Mouse (Mus musculus) hematopoietic multipotent progenitor cell, adult 10-12 weeks (in vitro differentiated cells): Measurements from ENCODE around the gene Gm14124. TPM values are rescaled to one million over a fixed set of nuclear protein-coding genes. Genes with fewer than 3 reads are reported as not detected.

ENCODE experiments used
- polyA plus RNA-seq: library from polyadenylated mRNA; stranded (reverse); fragments of >175 nt; gene quantifications from 2 replicates; pipeline ENCODE4 v1.2.3, GENCODE M21; 2012; ENCODE audit warnings: low replicate concordance

Gene Gm14124
- not detected in 2 replicates for polyA plus RNA-seq

DNA sequence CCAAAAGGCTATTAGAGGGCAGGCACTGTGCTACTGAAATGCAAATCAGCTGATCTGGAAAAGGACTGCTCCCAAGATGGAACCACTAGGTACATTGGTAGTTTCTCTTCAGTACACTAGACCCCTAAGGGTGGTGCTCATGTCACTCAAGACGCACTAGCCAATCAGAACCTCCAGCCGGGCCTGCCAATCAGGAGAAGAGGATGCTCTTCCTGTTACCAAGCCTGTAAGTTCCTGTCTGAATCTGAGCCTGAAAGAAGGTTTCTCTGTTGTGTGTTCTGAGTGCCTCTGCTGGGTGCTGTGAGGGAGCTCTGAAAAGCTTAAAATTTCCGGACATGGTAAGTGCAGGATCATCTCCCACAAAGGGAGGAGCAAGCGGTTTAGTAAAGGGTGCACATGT lies at the start of gene Gm14124:
Gene Gm14124 (plus strand): TSS at position 227 of the 400 bp plus-strand sequence.

DNA sequence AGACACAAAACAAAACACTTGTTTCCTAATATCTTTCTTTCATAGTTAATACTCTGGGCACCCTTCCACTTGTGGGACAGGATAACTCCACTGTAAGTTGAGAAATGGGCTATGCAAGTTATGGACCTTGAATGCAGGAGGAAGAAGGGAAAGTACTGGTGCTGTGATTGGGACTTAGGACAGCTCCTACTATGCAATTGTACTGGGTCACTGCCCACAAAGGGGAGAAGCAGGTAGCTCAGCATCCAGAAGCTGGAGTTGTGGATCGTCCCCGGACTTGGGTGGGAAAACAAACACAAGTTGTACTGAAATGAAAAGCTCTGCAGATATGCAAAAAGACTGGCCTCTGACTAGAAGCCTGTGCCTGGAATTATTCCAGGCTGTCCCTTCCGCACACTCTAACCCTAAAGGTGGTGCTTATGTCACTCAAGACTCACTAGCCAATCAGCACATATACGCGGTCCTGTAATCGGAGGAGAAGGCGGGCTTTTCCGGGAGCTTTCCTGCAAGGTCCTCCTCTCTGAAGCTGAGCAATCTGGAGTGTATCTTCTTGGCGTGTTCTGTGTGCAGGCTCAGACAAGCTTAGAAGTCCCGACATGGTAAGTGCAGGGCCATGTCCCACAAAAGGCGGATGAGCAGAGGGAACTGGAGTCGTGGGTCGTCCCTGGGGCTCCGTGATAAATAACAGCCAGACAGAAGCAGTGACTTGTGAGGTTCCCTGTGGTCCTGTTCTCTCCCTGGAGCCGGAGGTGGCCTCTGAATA lies 39.5 kb upstream of the Gm14124 start, which contains the start of gene Zfp937:
Gene Zfp937 (plus strand): TSS at position 474 of the 763 bp plus-strand sequence.

DNA sequence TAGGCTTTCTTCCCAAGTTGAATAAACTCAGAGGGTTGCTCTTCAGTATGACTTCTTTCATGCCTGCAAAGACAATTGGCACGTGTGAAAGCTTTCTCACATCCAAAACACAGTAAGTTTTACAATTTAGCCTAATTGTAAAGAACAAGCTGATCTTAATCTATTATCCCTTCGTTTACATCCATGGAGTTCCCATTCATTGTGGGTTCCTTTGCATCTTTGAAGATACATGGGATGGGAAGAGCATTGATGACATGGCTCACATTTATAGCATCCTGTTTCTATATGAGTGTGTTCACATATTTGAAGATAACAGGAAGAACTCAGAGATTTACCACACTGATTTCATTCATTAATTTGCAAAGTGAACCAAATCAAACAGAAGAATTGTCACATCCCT lies 1.8 kb upstream of the Gm14124 start, which contains the start of gene Gm21994:
Gene Gm21994 (minus strand): TSS at position 101 of the 400 bp plus-strand sequence.

Other genes with a start within 250 kb of the Gm14124 start
- gene Zfp120, start 120.8 kb upstream of the Gm14124 start, polyA plus RNA-seq = 0.17 and 0.59 TPM in 2 replicates
- gene Gm10770, start 77.8 kb upstream of the Gm14124 start, polyA plus RNA-seq = not detected in 2 replicates
- not detected in 2 replicates for gene Gm14139, start 75.8 kb upstream of the Gm14124 start, polyA plus RNA-seq
- 0.11 TPM in 1 of 2 replicates, not detected in the other for gene Zfp937, start 39.4 kb upstream of the Gm14124 start, polyA plus RNA-seq
- gene Gm21994, start 1.9 kb upstream of the Gm14124 start, polyA plus RNA-seq = 0.28 and 0.33 TPM in 2 replicates
- not detected in 2 replicates for gene Gm10130, start 66.2 kb downstream of the Gm14124 start, polyA plus RNA-seq
- gene 3300002I08Rik, start 105.2 kb downstream of the Gm14124 start, polyA plus RNA-seq = not detected in 2 replicates
- gene Zfp442, start 194.0 kb downstream of the Gm14124 start, polyA plus RNA-seq = 0.06 TPM in 1 of 2 replicates, not detected in the other
- gene Zfp345, start 227.6 kb downstream of the Gm14124 start, polyA plus RNA-seq = not detected in 2 replicates